Mouse (Mus musculus): ENCODE results near the gene Hnrnpab. TPM values are rescaled to one million over a fixed set of nuclear protein-coding genes. Genes with fewer than 3 reads are reported as not detected.

Hnrnpab gene
- polyA plus RNA-seq, 1 experiment from 2014 or later: 443 TPM

Other genes starting within 250 kb of the Hnrnpab start
- 22.2 and 23.1 TPM in 2 replicates for gene Phykpl, start 22.1 kb downstream of the Hnrnpab start, polyA plus RNA-seq (2015; fragmentation: Nextera tagmentation; extraction: Ambion mirVana)
- 163 and 169 TPM in 2 replicates for gene Nhp2, start 12.9 kb upstream of the Hnrnpab start, polyA plus RNA-seq (2015; fragmentation: Nextera tagmentation; extraction: Ambion mirVana)
- 43.1 and 44.0 TPM in 2 replicates for gene Rmnd5b, start 29.0 kb upstream of the Hnrnpab start, polyA plus RNA-seq (2015; fragmentation: Nextera tagmentation; extraction: Ambion mirVana)
- gene N4bp3, start 44.0 kb upstream of the Hnrnpab start, polyA plus RNA-seq (2015; fragmentation: Nextera tagmentation; extraction: Ambion mirVana): 27.8 and 32.1 TPM in 2 replicates
- gene D930048N14Rik, start 44.1 kb upstream of the Hnrnpab start, polyA plus RNA-seq (2015; fragmentation: Nextera tagmentation; extraction: Ambion mirVana): 3.4 and 3.8 TPM in 2 replicates
- 107 and 118 TPM in 2 replicates for gene 0610009B22Rik, start 82.0 kb upstream of the Hnrnpab start, polyA plus RNA-seq (2015; fragmentation: Nextera tagmentation; extraction: Ambion mirVana)
- 14.3 and 15.3 TPM in 2 replicates for gene Sec24a, start 156.8 kb upstream of the Hnrnpab start, polyA plus RNA-seq (2015; fragmentation: Nextera tagmentation; extraction: Ambion mirVana)
- 111 and 114 TPM in 2 replicates for gene Sar1b, start 156.8 kb upstream of the Hnrnpab start, polyA plus RNA-seq (2015; fragmentation: Nextera tagmentation; extraction: Ambion mirVana)

Measured in kidney, embryonic 15.5 days (tissue).